Mouse (Mus musculus) CD4-positive helper T cell, adult 2 months (primary cell): ENCODE results near the gene Esrrg.

ENCODE experiments used
- DNase-seq: peaks from one replicate; pipeline ENCODE4 v3.0.0-alpha.2; 2012; ENCODE audit warnings: low read depth, missing footprints, low spot score

Esrrg gene

DNA sequence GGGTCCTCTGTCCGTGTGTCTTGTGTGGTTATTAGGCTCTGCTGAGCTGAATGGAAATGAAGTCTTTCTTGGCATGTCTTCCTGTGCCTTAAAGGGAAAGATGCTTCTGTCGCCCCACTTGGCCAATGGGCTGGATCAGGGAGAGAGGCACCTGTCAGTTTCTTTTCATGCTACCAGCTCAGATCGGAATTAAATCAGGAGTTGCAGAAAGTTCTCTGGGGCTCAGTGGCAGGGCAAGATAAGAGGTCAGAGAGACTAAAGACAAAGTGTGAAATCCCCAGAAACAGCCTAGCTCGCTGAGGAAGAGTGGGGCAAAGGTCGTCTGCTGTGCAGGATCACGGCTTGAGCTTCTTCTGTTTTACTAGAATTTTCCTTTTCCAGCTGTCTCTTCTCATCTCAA is 97.5 kb downstream of the Esrrg start:
- no peak for DNase-seq

DNA sequence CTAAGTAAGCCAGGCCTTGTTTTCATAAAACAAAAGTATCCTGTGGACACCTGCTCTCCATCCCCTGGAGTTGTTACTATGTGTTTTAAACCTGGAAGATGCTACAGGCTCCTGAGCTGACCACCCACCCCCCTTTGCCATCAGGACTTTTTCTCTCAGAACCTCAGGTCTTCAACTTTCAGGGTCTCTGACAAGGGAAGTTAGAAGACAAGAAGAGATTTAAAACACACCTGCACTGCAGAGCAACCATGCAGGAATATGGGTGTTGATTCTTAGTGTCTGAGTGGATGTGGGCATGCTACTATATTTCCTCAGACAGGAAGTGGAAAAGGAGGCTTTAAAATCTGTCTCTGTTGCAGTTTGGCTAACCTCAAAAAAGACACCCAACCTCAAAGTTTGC is 98.6 kb downstream of the Esrrg start:
- DNase-seq = no peak

DNA sequence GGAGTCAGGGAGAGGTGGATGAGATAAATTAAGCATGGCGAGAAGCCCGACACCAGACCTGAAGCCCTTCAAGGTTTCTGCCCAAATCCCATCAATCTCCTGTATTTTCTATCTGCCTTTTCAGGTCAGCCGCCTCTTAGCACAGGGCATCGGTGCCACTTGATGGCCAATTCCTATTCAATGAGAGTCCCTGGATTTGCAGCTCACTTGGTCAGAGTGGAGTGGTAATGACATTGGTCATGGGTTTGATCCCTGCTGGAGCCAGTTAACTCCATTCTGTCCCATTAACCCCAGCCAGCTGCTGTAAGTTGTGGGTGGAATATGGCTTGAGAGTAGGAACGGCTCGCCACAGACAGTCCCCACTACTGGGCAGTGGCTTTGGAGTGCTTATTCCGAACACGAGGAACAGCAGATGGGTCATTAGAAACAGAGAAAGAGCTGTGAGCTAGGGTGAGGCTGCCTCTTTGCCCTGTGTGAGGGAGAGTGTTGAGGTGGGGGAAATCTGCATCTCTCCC is 101.9 kb downstream of the Esrrg start:
- no peak for DNase-seq

DNA sequence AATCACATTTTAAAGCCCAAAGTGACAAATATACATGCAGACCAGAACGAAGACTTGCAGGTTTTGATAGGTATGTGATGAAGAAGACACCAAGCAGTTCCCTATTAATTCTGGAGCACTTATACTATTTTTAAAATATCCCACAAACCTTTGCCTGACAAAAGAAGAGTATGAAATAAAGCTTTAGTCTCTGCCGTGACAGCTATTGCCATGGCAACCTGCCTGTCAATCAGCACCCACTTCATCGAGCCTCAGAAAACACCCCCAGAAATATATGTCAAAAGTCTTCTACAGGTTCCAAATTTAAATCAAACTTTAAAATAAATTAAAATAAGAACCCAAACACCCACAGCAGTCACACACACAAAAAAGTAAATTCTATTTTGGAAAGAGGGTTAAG is 112.4 kb downstream of the Esrrg start:
- no peak for DNase-seq

DNA sequence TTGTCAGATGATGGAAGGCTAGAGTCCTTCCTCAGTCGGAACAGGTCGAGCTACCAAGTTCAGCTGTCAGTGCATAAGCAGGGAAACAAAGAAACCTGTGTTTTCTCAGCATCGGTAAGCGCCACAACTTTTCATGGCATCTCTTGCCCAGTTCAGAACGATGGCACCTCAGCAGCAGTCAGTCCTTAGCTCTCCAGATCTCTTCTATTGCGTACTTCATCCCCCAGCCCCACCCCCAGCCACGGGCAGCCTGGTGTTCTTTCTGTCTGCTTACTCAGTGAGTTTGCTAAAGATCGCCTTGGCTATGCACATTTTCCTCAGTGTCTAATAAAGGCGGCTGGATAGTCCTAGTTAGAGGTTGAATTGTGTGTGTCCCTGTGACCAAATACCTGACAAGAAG is 113.4 kb downstream of the Esrrg start:
- DNase-seq = no peak

DNA sequence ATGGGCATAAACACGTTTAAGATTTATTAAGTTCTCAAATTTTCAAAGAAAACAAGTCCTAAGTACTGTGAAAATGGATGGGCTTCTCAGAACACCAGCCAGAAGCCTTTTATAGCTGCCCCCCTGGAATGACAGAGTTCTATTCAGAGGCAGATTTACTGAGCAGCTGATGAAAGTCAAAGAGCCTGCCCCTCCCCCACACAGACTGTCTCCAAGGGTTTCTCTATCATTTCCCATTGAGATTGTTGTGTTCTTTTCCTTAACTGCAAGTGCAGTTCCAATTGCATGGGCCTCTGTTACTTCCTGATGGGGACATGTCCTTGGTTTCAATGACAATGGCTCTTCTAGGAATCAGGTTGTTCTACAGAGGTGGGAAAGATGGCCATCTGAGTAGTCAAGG is 116.1 kb downstream of the Esrrg start:
- no peak for DNase-seq

DNA sequence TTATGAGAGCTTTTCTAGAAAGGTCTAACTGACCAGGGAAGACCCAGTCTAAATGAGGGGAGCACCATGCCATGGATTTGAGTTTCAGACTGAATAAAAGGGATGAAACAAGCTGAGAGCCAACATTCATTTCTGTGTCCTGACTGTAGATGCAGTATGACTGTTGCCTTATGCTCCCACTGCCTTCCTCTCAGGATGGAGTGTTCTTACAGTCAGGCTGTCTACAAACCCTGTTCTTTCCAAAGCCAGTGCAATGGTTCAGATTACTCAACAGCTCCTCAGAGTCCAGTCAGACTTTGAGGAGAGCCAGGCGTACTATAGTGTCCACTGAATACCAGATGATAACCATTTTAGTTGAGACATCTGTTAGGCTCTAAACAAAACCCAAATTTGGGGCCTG is 116.8 kb downstream of the Esrrg start:
- DNase-seq = no peak

DNA sequence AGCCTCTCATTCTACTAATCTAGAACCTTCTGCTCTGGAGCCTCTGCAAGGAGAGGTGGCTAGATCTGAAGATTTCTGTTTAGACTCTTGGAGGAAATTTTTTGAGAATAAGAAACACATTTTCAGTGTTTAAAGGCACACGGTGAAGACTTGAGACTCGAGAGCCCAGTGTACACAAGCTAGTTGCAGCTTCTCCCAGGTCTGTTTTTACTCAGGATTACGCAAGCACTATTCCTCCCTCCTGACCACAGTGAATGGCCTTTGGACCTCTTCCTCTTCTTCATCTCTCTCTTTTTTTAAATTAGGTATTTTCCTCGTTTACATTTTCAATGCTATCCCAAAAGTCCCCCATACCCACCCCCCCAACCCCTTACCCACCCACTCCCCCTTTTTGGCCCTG is 122.6 kb downstream of the Esrrg start:
- no peak for DNase-seq

DNA sequence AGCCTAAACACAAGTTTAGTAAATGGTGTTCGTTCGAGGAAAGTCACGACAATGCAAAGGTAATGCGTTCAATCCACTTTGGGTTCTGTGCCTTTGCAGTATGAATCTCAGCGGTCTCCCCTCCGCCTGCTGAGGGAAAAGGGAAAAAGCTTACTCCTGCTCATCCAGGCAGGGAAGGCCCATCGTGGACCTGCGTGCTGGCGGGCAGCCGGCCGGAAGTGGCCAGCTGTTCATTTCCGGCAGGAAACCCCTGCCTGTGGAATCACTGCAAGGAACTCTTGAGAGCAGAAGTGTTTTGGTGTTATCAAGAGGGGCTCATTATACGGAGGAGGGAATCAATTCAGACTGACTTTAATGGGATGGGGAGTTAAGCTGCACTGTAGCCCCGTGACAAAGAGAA is 127.9 kb downstream of the Esrrg start:
- no peak for DNase-seq

DNA sequence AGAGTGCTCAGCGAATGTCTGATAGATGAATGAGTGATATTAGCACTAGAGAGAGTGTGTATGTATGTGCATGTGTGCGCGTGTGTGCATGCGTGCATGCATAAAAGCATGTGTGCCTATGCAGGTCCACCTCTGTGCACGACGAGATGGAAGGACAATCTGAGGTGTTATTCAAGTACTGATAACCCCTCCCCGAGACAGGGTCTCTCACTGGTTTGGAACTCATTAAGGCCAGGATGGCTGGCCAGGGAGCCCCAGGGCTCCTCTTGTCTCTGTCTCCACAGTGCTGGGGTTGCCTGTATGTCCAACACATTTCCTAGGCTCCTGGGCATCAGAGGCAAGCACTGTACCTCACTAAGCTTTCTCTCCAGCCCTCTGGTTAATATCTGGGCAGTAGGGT is 128.7 kb downstream of the Esrrg start:
- DNase-seq = no peak

DNA sequence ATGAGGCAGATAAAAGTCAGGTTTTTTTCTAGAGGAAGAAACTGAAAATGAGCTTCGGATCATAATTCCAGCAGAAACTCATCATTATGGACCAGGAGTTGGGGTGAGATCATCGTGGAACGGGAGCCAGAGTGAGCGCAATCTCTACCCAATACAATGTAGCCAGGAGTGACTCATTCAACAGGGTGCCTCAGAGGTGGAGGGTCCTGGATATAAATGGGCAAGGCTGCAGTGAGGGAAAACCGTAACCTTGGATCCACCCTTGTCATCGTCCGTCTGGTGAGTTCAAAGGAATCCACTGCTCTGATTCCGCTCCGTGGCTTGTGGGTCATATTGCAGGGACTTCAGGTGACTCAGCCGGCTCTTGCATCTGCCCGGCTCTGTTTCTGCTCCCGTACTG is 131.9 kb downstream of the Esrrg start:
- DNase-seq = no peak

DNA sequence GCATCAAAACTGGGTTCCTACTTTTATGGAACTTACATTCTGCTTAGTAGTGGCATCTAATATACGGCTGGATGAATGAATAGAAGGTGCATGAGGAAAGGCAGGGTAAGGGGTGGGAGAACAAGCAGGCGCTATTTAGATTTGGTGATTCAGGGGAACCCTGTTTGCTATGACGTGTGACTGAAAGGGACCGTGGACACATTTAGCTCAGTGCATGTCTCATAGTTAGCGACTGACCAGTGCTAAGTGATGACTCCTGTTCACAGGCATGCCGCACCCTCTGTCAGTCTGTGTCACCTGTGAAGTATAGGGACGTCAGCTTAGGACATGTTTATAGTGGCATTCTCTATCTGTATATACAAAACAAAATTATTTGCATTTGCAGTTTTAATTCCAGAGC is 132.7 kb downstream of the Esrrg start:
- no peak for DNase-seq

DNA sequence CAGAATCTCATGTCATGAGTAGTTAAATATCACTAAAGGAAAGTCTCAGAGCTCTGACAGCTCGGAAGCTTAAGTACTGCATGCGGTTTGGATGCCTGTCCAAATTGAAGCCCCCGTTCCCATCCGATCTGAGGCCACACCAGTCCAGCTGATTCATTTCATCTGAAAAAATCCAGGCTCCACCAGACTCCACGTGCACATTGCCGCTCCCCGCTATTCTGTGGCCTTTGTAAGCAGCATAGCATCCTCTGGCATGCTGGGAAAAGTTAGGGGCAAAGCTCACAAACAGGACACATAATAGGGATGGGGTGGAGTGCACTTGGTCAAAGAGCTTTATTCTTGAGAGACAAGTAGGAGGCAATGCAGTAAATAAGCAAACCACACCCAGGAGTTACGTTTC is 133.5 kb downstream of the Esrrg start:
- DNase-seq = no peak

DNA sequence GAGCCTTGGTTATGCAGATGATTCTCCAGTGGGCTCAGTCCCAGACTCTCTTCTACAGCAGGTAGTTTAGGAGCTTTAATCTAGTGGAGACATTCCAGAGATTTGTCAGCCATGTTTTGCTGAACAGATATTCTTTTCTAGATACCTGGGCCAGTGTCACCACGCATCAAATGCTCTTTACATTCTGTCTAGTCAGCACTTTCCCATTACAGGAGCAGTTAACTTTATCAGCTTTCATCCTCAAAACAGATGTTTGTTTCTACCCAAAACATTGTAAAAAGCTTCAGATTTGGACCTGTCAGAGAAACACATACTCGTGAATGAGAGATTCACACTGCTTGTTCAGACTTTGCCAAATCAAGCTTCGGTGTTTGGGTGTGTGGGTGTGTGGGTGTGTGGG is 140.7 kb downstream of the Esrrg start:
- no peak for DNase-seq

DNA sequence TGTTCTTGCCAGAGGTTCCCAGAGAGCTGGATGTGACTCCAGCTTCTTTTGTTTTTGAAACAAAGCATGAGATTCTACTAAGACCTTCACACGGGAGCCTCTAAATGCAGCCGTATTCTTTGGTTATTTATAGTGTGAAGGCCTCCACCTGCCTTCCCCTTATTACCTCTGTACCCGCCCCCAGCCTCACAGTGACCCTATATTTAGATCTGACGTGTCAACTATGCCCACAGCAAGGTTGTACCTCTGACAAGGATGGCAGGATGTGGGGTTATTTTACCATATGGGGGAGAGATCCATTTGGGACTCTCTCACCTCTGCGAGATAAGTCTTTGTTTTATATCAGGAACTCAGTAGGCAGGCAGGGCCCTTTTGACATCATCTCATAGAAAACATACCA is 141.3 kb downstream of the Esrrg start:
- no peak for DNase-seq

DNA sequence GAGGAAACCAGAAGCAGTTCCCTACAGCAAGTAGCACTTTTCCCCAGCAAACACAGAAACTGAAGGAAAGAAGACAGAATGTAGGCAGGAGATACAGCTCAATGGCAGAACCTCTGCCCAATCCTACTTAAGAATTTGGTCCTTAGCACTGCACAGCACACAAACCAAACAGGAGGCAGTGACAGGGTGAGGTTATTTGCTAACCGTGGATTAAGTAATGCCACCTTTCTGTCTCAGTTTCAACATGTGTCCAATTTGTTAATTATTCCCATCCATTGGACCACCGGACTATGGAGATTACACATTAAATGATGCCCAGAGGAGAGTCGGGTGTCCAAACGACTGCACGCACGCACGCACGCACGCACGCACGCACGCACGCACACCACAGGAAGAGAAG is 146.9 kb downstream of the Esrrg start:
- no peak for DNase-seq

DNA sequence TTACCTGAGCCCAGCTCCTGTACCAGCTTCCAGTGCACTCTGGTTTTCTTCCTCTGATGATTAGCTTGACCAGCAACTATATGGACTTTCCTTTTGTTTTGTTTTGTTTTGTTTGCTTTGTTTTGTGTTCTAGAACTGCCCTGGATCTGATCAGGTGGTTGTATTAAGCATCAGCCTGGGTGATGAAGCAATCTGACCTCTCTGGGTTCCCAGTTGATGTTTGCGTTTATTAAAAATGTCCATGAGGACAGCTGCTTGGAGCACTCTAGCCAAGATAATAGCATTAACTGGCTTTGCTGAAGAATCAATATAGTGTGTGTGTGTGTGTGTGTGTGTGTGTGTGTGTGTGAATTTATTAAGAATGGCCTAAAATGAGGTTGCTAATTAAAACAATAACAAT is 149.4 kb downstream of the Esrrg start:
- DNase-seq = no peak

DNA sequence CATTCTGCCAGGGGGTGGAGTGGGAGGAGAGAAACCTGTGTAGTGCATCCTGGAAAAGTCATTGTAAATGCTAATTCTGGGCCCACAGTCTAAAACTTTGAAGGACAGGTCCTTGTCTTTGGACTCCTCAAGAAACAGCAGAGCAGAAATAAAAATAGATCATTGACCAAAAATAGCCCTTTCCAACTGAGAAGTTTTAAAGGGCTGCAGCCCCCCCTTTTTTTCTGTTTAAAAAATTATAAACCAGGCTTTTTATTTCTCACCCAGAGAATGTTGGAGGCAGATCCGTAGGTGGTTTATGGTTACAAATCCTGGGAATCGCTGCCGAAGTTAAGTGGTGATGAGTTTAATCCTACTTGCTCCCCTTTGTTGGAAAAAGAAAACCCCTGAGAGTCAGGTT is 150.0 kb downstream of the Esrrg start:
- DNase-seq = no peak

DNA sequence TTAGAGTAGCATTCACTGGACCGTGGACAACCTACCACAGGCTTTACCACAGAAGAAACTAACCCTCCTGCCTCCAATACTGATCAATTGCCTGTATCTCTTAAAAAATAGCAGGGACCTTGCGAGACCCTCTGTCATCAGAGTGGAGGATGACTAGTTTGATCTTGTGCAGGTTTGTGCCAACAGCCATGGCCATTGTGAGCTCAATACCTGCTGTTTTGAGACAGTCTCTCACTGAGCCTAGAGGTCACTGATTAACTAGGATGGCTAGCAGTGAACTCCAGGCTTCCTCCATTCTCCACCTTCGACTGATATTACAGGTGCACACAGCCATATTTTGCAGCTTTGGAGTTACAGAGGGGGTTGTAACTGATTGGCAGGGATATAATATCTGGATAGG is 150.9 kb downstream of the Esrrg start:
- no peak for DNase-seq

DNA sequence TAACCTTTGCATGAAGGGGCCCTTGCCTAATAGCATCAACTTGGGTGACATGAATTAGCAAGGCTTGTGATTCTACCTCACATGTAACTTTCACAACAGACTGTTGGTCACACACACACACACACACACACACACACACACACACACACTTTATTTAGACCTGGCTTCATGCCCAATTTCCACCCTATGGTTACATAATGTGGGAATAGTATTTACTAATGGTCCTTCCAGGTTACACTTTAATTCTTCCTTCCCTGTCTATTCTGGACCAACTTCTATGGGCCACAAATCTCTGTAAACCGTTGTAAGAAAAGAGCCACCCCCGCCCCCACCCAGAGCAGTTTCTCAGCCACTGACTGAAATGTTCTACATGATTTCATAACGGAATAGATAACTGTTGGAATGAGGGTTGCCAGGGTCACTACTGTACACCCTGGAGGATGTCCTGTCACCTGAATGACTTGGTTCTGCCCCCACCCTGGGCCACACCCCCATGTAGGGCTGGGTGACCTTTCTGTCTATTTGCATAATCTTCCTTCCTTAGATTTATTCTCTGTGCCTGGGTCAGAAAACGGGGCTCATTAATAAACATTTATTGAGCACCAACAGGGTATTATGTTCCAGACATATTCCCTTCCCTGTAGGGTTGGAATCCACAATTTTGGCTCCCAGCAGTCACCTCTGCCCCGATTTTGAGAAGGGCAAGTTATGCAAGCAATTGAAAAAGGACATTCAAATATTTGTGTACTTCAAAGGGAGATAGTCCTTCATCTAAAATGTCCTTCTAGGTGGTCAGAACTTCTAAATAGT is 154.3 kb downstream of the Esrrg start:
- no peak for DNase-seq

DNA sequence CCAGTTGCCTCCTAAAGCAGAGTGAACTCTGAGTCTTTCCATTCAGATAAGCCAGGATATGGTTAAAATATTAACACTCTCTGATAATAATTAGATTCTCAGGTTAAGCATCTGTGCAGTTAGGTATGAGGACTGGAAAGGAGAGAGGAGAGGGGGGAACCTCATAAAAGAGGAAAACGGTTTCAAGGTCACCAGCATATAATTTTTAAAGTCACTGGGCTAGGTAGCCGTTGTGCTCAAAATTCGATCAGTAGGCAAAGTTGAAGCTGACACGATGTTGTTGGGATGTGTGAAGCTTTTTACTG is 154.8 kb downstream of the Esrrg start:
- no peak for DNase-seq

DNA sequence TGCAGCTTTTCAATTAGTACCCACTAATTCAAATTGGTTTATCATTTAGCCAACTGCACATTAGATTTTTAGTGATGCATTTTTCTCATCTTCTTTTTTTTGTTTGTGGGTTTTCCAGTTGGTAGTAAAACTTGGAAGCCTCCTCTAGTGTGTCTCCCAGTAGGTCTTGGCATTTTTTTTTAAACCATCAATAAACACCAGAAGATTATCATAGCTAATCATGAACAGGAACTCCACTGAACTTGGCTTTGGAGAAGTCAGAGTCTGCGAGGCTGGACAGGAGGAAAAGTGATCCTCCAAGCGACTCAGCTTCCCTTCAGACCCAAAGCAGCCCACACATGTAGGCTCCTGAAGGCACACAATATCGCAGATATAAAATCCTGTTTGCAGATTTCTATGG is 155.2 kb downstream of the Esrrg start:
- no peak for DNase-seq

DNA sequence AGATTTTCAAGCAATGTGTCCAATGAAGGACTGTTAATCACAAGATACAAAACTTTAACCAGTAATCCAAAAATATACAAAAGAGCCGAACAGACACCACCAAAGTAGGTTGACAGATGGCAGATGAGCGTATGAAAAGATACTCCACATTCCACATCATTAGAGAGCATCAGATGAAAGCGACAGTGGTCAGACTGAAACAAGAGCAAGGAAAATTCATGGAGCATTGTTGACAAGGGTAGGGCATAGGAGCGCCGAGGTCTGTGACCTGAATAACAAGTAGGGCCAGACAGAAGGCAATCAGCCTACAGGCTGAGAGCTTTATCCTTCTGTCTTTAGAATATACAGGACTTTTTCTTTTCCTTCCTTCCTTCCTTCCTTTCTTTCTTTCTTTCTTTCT is 157.0 kb downstream of the Esrrg start:
- DNase-seq = no peak

DNA sequence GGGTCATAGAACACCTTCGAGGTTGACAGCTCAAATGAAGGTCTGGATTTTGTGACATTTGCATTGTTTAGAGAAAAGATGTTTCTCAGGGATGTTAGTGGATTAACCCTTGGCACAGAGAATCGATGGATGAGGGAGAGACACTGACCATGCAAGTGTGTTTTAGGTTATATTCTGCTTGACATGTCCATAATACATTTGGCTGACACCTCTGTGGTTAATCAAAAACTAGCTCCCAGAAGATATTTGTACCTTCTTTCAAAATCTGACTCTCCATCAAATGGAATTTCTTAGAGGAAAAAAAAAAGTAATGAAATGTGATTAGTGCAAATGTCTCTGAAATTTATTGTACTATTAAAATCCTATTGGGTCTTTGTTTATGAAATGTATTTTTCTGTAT is 158.8 kb downstream of the Esrrg start:
- DNase-seq = no peak
